10 mouse cellular contexts compared by ENCODE assay signal in the genomic region with DNA sequence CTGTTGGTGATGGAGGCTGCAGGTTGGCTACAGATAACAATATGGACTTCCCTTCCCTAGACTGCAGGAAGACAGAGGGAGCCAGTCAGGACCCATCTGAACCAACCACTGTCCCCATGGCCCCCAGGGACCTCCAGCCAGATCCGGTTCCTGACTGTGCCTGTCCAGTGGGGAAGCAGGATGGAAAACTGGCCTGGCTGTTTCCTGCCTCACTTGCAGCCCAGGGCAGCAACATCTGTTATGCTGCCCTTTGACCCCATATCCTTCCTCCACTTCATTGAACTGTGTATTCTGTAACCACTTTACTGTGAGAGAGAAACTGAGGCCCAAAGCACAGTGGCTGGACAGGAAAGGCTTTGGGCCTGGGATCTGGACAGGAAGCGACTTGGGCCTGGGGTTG. TPM values are rescaled to one million over a fixed set of nuclear protein-coding genes. Genes with fewer than 3 reads are reported as not detected.
DNase-seq lines count a peak whose midpoint lies in the region; ATAC-seq lines count a peak whose summit lies in the region.
"Had no signal": no experiment of that assay in that cellular context is flagged by ENCODE, and none has a peak within 500 bp of the region (broad histone marks: within the 10 kb centered on the region; RNA-seq: fewer than 3 reads in every experiment).

No protein-coding gene starts in this region.

- no peak for ATAC-seq in neural tube, embryonic 13.5 days (ENCODE audit: low read depth)
- ATAC-seq in heart, embryonic 11.5 days (replicated peaks; ENCODE audit: insufficient number of reproducible peaks, low FRiP score, low TSS enrichment) = no peak
- 0 out of 2 replicates have a peak, but pooled peaks have one; percentile 2 for ATAC-seq in kidney, embryonic 16.5 days (ENCODE audit: low FRiP score, low TSS enrichment)

- WGBS in neural tube, embryonic 13.5 days = 78% methylated on average over 2 of the region's 2 CpGs
- 65% methylated on average over 2 of the region's 2 CpGs for WGBS in heart, embryonic 11.5 days (ENCODE audit: insufficient replicate concordance)
- 47% methylated on average over 2 of the region's 2 CpGs for WGBS in kidney, embryonic 16.5 days

- H3K4me1 ChIP-seq in neural tube, embryonic 13.5 days (replicated peaks) = peaks cover 12% of the 10 kb centered on the region
- H3K4me1 ChIP-seq in heart, embryonic 11.5 days (ENCODE audit: control insufficient read depth, insufficient read depth, low read length) = peaks cover 14% of the 10 kb centered on the region
- H3K4me1 ChIP-seq in kidney, embryonic 16.5 days (ENCODE audit: insufficient read depth, low read length) = peaks cover 8% of the 10 kb centered on the region

- H3K4me2 ChIP-seq in neural tube, embryonic 13.5 days = no peak overlapping the region
- no peak overlapping the region for H3K4me2 ChIP-seq in heart, embryonic 11.5 days
- H3K4me2 ChIP-seq in kidney, embryonic 16.5 days (replicated peaks; ENCODE audit: low read depth, low read length) = no peak overlapping the region
- H3K4me2 ChIP-seq: forebrain, embryonic 12.5 days had no signal

- 0 out of 2 replicates have a peak overlapping the region, but pooled peaks have one; percentile 33 for H3K27ac ChIP-seq in neural tube, embryonic 13.5 days (replicated peaks)
- peak overlapping the region; percentile 66 for H3K27ac ChIP-seq in heart, embryonic 11.5 days (ENCODE audit: low read depth, low read length)
- H3K27ac ChIP-seq in kidney, embryonic 16.5 days (ENCODE audit: low read length) = peak overlapping the region; percentile 51
- H3K27ac ChIP-seq: forebrain, embryonic 12.5 days had no signal

- no peak overlapping the region for H3K4me3 ChIP-seq in neural tube, embryonic 13.5 days
- no peak overlapping the region for H3K4me3 ChIP-seq in heart, embryonic 11.5 days (ENCODE audit: low read depth, low read length)
- H3K4me3 ChIP-seq in kidney, embryonic 16.5 days (ENCODE audit: low read length) = no peak overlapping the region
- H3K4me3 ChIP-seq: forebrain, embryonic 12.5 days; myocyte had no signal

- no peaks in the 10 kb centered on the region for H3K27me3 ChIP-seq in neural tube, embryonic 13.5 days
- H3K27me3 ChIP-seq in heart, embryonic 11.5 days (ENCODE audit: control insufficient read depth, insufficient read depth, low read length) = no peaks in the 10 kb centered on the region
- no peaks in the 10 kb centered on the region for H3K27me3 ChIP-seq in kidney, embryonic 16.5 days (ENCODE audit: insufficient read depth, low read length)
- H3K27me3 ChIP-seq: forebrain, embryonic 12.5 days had no signal

- no peaks in the 10 kb centered on the region for H3K9me3 ChIP-seq in neural tube, embryonic 13.5 days
- H3K9me3 ChIP-seq in heart, embryonic 11.5 days (replicated peaks; ENCODE audit: control insufficient read depth, low read length) = no peaks in the 10 kb centered on the region
- H3K9me3 ChIP-seq in kidney, embryonic 16.5 days (ENCODE audit: low read length) = no peaks in the 10 kb centered on the region
- H3K9me3 ChIP-seq: forebrain, embryonic 12.5 days had no signal

- no peak overlapping the region for H3K9ac ChIP-seq in neural tube, embryonic 13.5 days
- no peak overlapping the region for H3K9ac ChIP-seq in heart, embryonic 11.5 days (ENCODE audit: low read depth, low read length)
- no peak overlapping the region for H3K9ac ChIP-seq in kidney, embryonic 16.5 days (replicated peaks; ENCODE audit: low read length)
- H3K9ac ChIP-seq: forebrain, embryonic 12.5 days had no signal

- no peaks in the 10 kb centered on the region for H3K36me3 ChIP-seq in neural tube, embryonic 13.5 days
- no peaks in the 10 kb centered on the region for H3K36me3 ChIP-seq in heart, embryonic 11.5 days (ENCODE audit: control insufficient read depth, insufficient read depth, low read length)
- no peaks in the 10 kb centered on the region for H3K36me3 ChIP-seq in kidney, embryonic 16.5 days (ENCODE audit: insufficient read depth, low read length)
- H3K36me3 ChIP-seq: forebrain, embryonic 12.5 days had no signal

- DNase-seq in neural tube, embryonic 10.5 days (ENCODE audit: extremely low spot score, low spot score) = no peak
- DNase-seq in c-Kit-positive CD71-positive TER-119-positive erythroid progenitor cells, embryonic 14.5 days (ENCODE audit: low spot score) = no peak
- no peak for DNase-seq in urinary bladder, adult 2 months (ENCODE audit: low spot score)
- DNase-seq in thymus, adult 18-20 months = no peak
- DNase-seq: right cerebral cortex, postnatal 14 days had no signal

RNA-seq across cellular contexts. Expression of a gene that starts 3.5 kb away (rescaled TPM):
- 230 and 274 TPM in 2 replicates for polyA plus RNA-seq in neural tube, embryonic 13.5 days (2015; fragmentation: Nextera tagmentation; extraction: Ambion mirVana)
- 405 and 429 TPM in 2 replicates for polyA plus RNA-seq in heart, embryonic 11.5 days (2014; fragmentation: Nextera tagmentation; extraction: Ambion mirVana)
- 828 and 869 TPM in 2 replicates for polyA plus RNA-seq in kidney, embryonic 16.5 days (2015; fragmentation: Nextera tagmentation; extraction: Ambion mirVana)
- 200 and 234 TPM in 2 replicates for polyA plus RNA-seq in urinary bladder, adult 2 months (2012; rRNA removed)

RNA-seq across cellular contexts. Expression of a gene that starts 24.4 kb away (rescaled TPM):
- polyA plus RNA-seq in neural tube, embryonic 13.5 days (2015; fragmentation: Nextera tagmentation; extraction: Ambion mirVana) = not detected in 2 replicates
- 0.23 TPM in 1 of 2 replicates, not detected in the other for polyA plus RNA-seq in heart, embryonic 11.5 days (2014; fragmentation: Nextera tagmentation; extraction: Ambion mirVana)
- polyA plus RNA-seq in kidney, embryonic 16.5 days (2015; fragmentation: Nextera tagmentation; extraction: Ambion mirVana) = not detected in 2 replicates
- polyA plus RNA-seq in urinary bladder, adult 2 months (2012; rRNA removed) = not detected in 2 replicates
- polyA plus RNA-seq: myocyte had no signal

RNA-seq across cellular contexts. Expression of a gene that starts 29.7 kb away (rescaled TPM):
- polyA plus RNA-seq in neural tube, embryonic 13.5 days (2015; fragmentation: Nextera tagmentation; extraction: Ambion mirVana) = 109 and 129 TPM in 2 replicates
- polyA plus RNA-seq in heart, embryonic 11.5 days (2014; fragmentation: Nextera tagmentation; extraction: Ambion mirVana) = 65.5 and 71.6 TPM in 2 replicates
- polyA plus RNA-seq in kidney, embryonic 16.5 days (2015; fragmentation: Nextera tagmentation; extraction: Ambion mirVana) = 141 and 143 TPM in 2 replicates
- polyA plus RNA-seq in urinary bladder, adult 2 months (2012; rRNA removed) = 82.2 and 89.4 TPM in 2 replicates

RNA-seq across cellular contexts. Expression of a gene that starts 48.3 kb away (rescaled TPM):
- polyA plus RNA-seq in neural tube, embryonic 13.5 days (2015; fragmentation: Nextera tagmentation; extraction: Ambion mirVana) = not detected in 2 replicates
- not detected in 2 replicates for polyA plus RNA-seq in heart, embryonic 11.5 days (2014; fragmentation: Nextera tagmentation; extraction: Ambion mirVana)
- 0.04 TPM in 1 of 2 replicates, not detected in the other for polyA plus RNA-seq in kidney, embryonic 16.5 days (2015; fragmentation: Nextera tagmentation; extraction: Ambion mirVana)
- polyA plus RNA-seq in urinary bladder, adult 2 months (2012; rRNA removed) = not detected in 2 replicates
- polyA plus RNA-seq: forebrain, embryonic 12.5 days; myocyte had no signal

RNA-seq across cellular contexts. Expression of a gene that starts 58.2 kb away (rescaled TPM):
- polyA plus RNA-seq in neural tube, embryonic 13.5 days (2015; fragmentation: Nextera tagmentation; extraction: Ambion mirVana) = not detected in 2 replicates
- polyA plus RNA-seq in heart, embryonic 11.5 days (2014; fragmentation: Nextera tagmentation; extraction: Ambion mirVana) = 0.11 TPM in 1 of 2 replicates, not detected in the other
- not detected in 2 replicates for polyA plus RNA-seq in kidney, embryonic 16.5 days (2015; fragmentation: Nextera tagmentation; extraction: Ambion mirVana)
- polyA plus RNA-seq in urinary bladder, adult 2 months (2012; rRNA removed) = 0.23 and 0.24 TPM in 2 replicates
- polyA plus RNA-seq: forebrain, embryonic 12.5 days; myocyte had no signal
